In the genomic region with DNA sequence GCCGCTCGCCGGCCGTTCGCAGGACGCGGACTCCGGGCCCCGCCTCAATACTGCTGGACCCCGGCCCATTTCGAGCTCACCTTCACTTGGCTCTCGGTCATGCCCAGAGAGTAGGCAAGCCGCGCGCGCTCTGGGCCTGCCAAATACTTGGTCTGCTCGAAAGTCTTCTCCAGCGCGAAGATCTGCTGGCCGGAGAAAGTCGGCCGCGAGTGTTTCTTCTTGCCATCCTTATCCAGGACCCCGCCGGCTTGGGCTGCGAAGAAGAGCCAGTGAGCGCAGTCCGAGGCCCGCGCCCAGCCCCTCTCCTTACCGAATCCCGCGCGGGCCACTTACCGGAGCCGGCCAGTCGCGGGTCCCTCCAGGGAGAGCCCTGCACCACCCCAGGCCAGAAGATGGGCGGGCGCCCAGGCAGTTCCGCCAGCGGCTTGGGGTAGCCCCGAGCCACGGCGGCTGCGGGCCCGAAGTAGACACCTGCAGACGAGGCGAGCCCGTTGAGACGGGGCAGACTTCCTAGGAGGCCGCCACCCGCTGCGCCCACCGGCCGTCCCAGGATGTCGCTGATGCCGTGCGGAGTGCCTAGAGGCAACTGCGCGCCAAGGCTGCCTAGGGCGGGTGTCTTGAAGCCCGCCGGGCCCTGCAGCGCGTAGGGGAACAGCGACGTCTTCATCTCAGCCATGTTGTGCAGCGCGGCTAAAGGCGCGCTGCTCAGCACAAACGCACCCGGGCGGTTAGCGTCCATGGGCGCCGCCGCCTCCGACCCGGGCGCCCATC, we compare ENCODE assay signal across 7 mouse cellular contexts. TPM values are rescaled to one million over a fixed set of nuclear protein-coding genes. Genes with fewer than 3 reads are reported as not detected.
DNase-seq lines count a peak whose midpoint lies in the region; ATAC-seq and TF ChIP-seq lines count a peak whose summit lies in the region.

No protein-coding gene starts in this region.

- peak overlapping the region; percentile 61 for H3K4me2 ChIP-seq in lung, embryonic 14.5 days
- H3K4me2 ChIP-seq in heart, embryonic 14.5 days (ENCODE audit: low read length): peak overlapping the region; percentile 70
- peak overlapping the region; percentile 66 for H3K4me2 ChIP-seq in limb, embryonic 13.5 days (replicated peaks)

- H3K9ac ChIP-seq in lung, embryonic 14.5 days: peak overlapping the region; percentile 6; the same call in 1 of the 2 replicates
- H3K9ac ChIP-seq in heart, embryonic 14.5 days (ENCODE audit: low read length): 0 out of 2 replicates have a peak overlapping the region, but pooled peaks have one; percentile 2
- H3K9ac ChIP-seq in limb, embryonic 13.5 days: peak overlapping the region; percentile 25; the same call in 1 of the 2 replicates

- no peak for TF ChIP-seq CTCF in lung, embryonic 14.5 days (IDR thresholded peaks at IDR 0.05; ENCODE audit: low read depth)
- no peak for TF ChIP-seq CTCF in cortical plate, adult 2 months (IDR thresholded peaks at IDR 0.05; ENCODE audit: extremely low read depth, insufficient read depth, low read length)
- no peak for TF ChIP-seq CTCF in small intestine, adult 2 months (IDR thresholded peaks at IDR 0.05; ENCODE audit: extremely low read depth, insufficient read length, insufficient replicate concordance, low read depth, low read length)

- H3K36me3 ChIP-seq in lung, embryonic 14.5 days (ENCODE audit: insufficient read depth): peaks cover 22% of the 10 kb centered on the region
- H3K36me3 ChIP-seq in heart, embryonic 14.5 days (ENCODE audit: control insufficient read depth, insufficient read depth, low read length): peaks cover 30% of the 10 kb centered on the region
- H3K36me3 ChIP-seq in limb, embryonic 13.5 days: peaks cover 22% of the 10 kb centered on the region
- peaks cover 23% of the 10 kb centered on the region for H3K36me3 ChIP-seq in small intestine, adult 2 months (ENCODE audit: control insufficient read depth, insufficient read depth, low read length)

- DNase-seq in lung, embryonic 14.5 days: peak; percentile 45
- DNase-seq in lung, adult 18-20 months: no peak
- no peak for DNase-seq in layer of hippocampus, adult 8-10 months (ENCODE audit: low spot score in 2 of 2)

- under 1% methylated on average over 81 of the region's 82 CpGs for WGBS in lung, embryonic 14.5 days
- WGBS in heart, embryonic 14.5 days: under 1% methylated on average over 82 of the region's 82 CpGs
- under 1% methylated on average over 82 of the region's 82 CpGs for WGBS in limb, embryonic 13.5 days
- 2% methylated on average over 82 of the region's 82 CpGs for WGBS in small intestine, adult 2 months

- no peak overlapping the region for H3K27ac ChIP-seq in lung, embryonic 14.5 days (ENCODE audit: low read depth)
- peak overlapping the region; percentile 57; the same call in 1 of the 2 replicates for H3K27ac ChIP-seq in cortical plate, adult 2 months (ENCODE audit: insufficient read depth, low read length)
- H3K27ac ChIP-seq in heart, embryonic 14.5 days (replicated peaks in 1 of 2; ENCODE audit: control insufficient read depth in 1 of 2, insufficient read depth in 1 of 2, low read depth in 2 of 2, low read length in 2 of 2): no peak overlapping the region
- no peak overlapping the region for H3K27ac ChIP-seq in limb, embryonic 13.5 days
- no peak overlapping the region for H3K27ac ChIP-seq in small intestine, adult 2 months (ENCODE audit: insufficient read depth, low read depth, low read length)

- no peaks in the 10 kb centered on the region for H3K9me3 ChIP-seq in lung, embryonic 14.5 days (ENCODE audit: low read depth, low read length)
- H3K9me3 ChIP-seq in heart, embryonic 14.5 days (ENCODE audit: control insufficient read depth, low read length): no peaks in the 10 kb centered on the region
- H3K9me3 ChIP-seq in limb, embryonic 13.5 days: no peaks in the 10 kb centered on the region

- peak overlapping the region; percentile 39 for H3K4me3 ChIP-seq in lung, embryonic 14.5 days (ENCODE audit: low read depth, low read length)
- H3K4me3 ChIP-seq in cortical plate, adult 2 months (ENCODE audit: insufficient read depth, low read length): no peak overlapping the region
- H3K4me3 ChIP-seq in heart, embryonic 14.5 days (ENCODE audit: control insufficient read depth in 1 of 2, insufficient read depth in 1 of 2, low read depth in 1 of 2, low read length in 2 of 2): peak overlapping the region; percentile 33 to 42
- peak overlapping the region; percentile 42 for H3K4me3 ChIP-seq in limb, embryonic 13.5 days
- H3K4me3 ChIP-seq in small intestine, adult 2 months (ENCODE audit: low read depth, low read length): peak overlapping the region; percentile 50

- peaks cover 6% of the 10 kb centered on the region; the same call in 1 of the 2 replicates for H3K4me1 ChIP-seq in lung, embryonic 14.5 days (ENCODE audit: insufficient read depth)
- H3K4me1 ChIP-seq in cortical plate, adult 2 months (ENCODE audit: control insufficient read depth, insufficient read depth, low read length): no peaks in the 10 kb centered on the region
- H3K4me1 ChIP-seq in heart, embryonic 14.5 days (ENCODE audit: control insufficient read depth in 2 of 2, insufficient read depth in 2 of 2, low read length in 2 of 2): peaks cover 11 to 38% of the 10 kb centered on the region in 2 experiments; a peak in 3 of 4 replicates
- H3K4me1 ChIP-seq in limb, embryonic 13.5 days: peaks cover 46% of the 10 kb centered on the region
- peaks cover 13% of the 10 kb centered on the region for H3K4me1 ChIP-seq in small intestine, adult 2 months (ENCODE audit: control insufficient read depth, insufficient read depth, insufficient read length, low read length)

- TF ChIP-seq POLR2A in cortical plate, adult 2 months (IDR thresholded peaks at IDR 0.05; ENCODE audit: extremely low read depth, insufficient read depth, low read length): no peak
- no peak for TF ChIP-seq POLR2A in small intestine, adult 2 months (IDR thresholded peaks at IDR 0.05; ENCODE audit: low read depth, low read length)

- no peak; the same call in 1 of the 2 replicates for ATAC-seq in lung, embryonic 14.5 days (ENCODE audit: insufficient read depth)
- no peak for ATAC-seq in heart, embryonic 14.5 days (ENCODE audit: insufficient number of reproducible peaks, insufficient read depth, low FRiP score, low read depth)
- peak; percentile 20; the same call in 1 of the 2 replicates for ATAC-seq in limb, embryonic 13.5 days (ENCODE audit: low FRiP score, low read depth)

- peaks cover 83% of the 10 kb centered on the region for H3K27me3 ChIP-seq in lung, embryonic 14.5 days (ENCODE audit: insufficient read depth, low read length)
- H3K27me3 ChIP-seq in heart, embryonic 14.5 days (ENCODE audit: control insufficient read depth, insufficient read depth, low read length): peaks cover 96% of the 10 kb centered on the region
- peaks cover 100% of the 10 kb centered on the region for H3K27me3 ChIP-seq in limb, embryonic 13.5 days
- H3K27me3 ChIP-seq in small intestine, adult 2 months (ENCODE audit: control insufficient read depth, insufficient read depth, low read length): peaks cover 61% of the 10 kb centered on the region

RNA-seq across cellular contexts. Expression of a gene that starts 0.6 kb away (rescaled TPM):
- not detected in 2 replicates for polyA plus RNA-seq in lung, embryonic 14.5 days (2014; fragmentation: Nextera tagmentation; extraction: Ambion mirVana)
- polyA plus RNA-seq in cortical plate, adult 2 months (2012; rRNA removed): 17.4 and 22.0 TPM in 2 replicates
- polyA plus RNA-seq in heart, embryonic 14.5 days (2014; fragmentation: Nextera tagmentation; extraction: Ambion mirVana): 0.12 and 0.15 TPM in 2 replicates
- 0.08 TPM in 1 of 2 replicates, not detected in the other for polyA plus RNA-seq in limb, embryonic 13.5 days (2015; fragmentation: Nextera tagmentation; extraction: Ambion mirVana)
- 0.08 and 9.1 TPM in 2 replicates for polyA plus RNA-seq in small intestine, adult 2 months (2012; rRNA removed)
- 10 to 100 TPM in 2 of 4 experiments, 1 to 10 TPM in 2; 8.0 to 14.0 (median 10.2) TPM for total RNA-seq in layer of hippocampus, adult 8-10 months (2022)
